Mouse (Mus musculus) forebrain, embryonic 10.5 days (tissue): Measurements from ENCODE around the gene Prr15. TPM values are rescaled to one million over a fixed set of nuclear protein-coding genes. Genes with fewer than 3 reads are reported as not detected.

Experiments used
- DNase-seq: peaks from one replicate; pipeline ENCODE4 v3.0.0-alpha.2; 2017; ENCODE audit warnings: low spot score; ENCODE audit errors: extremely low spot score
- H3K27ac ChIP-seq: fragments of 300-500 bp; sonication (generic); 2 replicates; pipeline ENCODE4 v1.5.1; 2016; ENCODE audit warnings: mild to moderate bottlenecking
- H3K27me3 ChIP-seq: fragments of 300-500 bp; sonication (generic); 2 replicates; pipeline ENCODE4 v1.6.1; 2016; ENCODE audit warnings: mild to moderate bottlenecking; ENCODE audit not compliant: poor library complexity, severe bottlenecking
- H3K36me3 ChIP-seq: fragments of 300-500 bp; sonication (generic); replicated peaks from 2 replicates; pipeline ENCODE4 v1.6.1; 2016; ENCODE audit warnings: mild to moderate bottlenecking, moderate library complexity
- H3K4me1 ChIP-seq: fragments of 300-500 bp; sonication (generic); 2 replicates; pipeline ENCODE4 v1.6.1; 2016
- H3K4me3 ChIP-seq: fragments of 300-500 bp; sonication (generic); 2 replicates; pipeline ENCODE4 v1.5.1; 2016; ENCODE audit warnings: mild to moderate bottlenecking, moderate library complexity
- H3K9me3 ChIP-seq: fragments of 300-500 bp; sonication (generic); 2 replicates; pipeline ENCODE4 v1.6.1; 2016; ENCODE audit warnings: mild to moderate bottlenecking, moderate library complexity
- WGBS: fragments of 180-500 bp; shearing (Covaris S2); methylation state at CpG from one replicate; pipeline ENCODE4 v1.1.7; 2016; 5-methylcytosine and 5-hydroxymethylcytosine counted together
- polyA plus RNA-seq: library from polyadenylated mRNA; unstranded; fragments of >200 nt; fragmentation: Nextera tagmentation; extraction: Ambion mirVana; gene quantifications from 2 replicates; pipeline ENCODE4 v1.2.1, GENCODE M21; 2016

Prr15 gene
- polyA plus RNA-seq, 1 experiment from 2014 or later, result 4.7 TPM

- 52% methylated on average over 6 of the region's 6 CpGs for WGBS
- no peaks in the 10 kb centered on the region for H3K36me3 ChIP-seq
- no peak for DNase-seq
- peaks cover 33% of the 10 kb centered on the region for H3K4me1 ChIP-seq
- H3K9me3 ChIP-seq, result no peaks in the 10 kb centered on the region
- peaks cover 28% of the 10 kb centered on the region for H3K27me3 ChIP-seq
- H3K4me3 ChIP-seq, result no peak overlapping the region
- H3K27ac ChIP-seq, result no peak overlapping the region
Observed at GRCm38 (mm10) chr6:54369913-54370542, 44.4 kb downstream of the Prr15 start.

GRCm38 (mm10) chr6:54371874-54372273 lies 46.2 kb downstream of the Prr15 start:
- Histone ChIP-seq H3K27ac (no peak overlapping the region), H3K27me3 (peaks cover 32% of the 10 kb centered on the region), H3K9me3 (no peaks in the 10 kb centered on the region), H3K4me1 (peaks cover 32% of the 10 kb centered on the region), H3K36me3 (no peaks in the 10 kb centered on the region), H3K4me3 (no peak overlapping the region)
- no peak for DNase-seq
- 86% methylated on average over 3 of the region's 3 CpGs for WGBS

GRCm38 (mm10) chr6:54379356-54379755 lies 53.7 kb downstream of the Prr15 start:
- no peaks in the 10 kb centered on the region for H3K36me3 ChIP-seq
- H3K9me3 ChIP-seq, result no peaks in the 10 kb centered on the region
- no peak overlapping the region for H3K27ac ChIP-seq
- peaks cover 8% of the 10 kb centered on the region for H3K4me1 ChIP-seq
- no peak overlapping the region for H3K4me3 ChIP-seq
- H3K27me3 ChIP-seq, result peaks cover 5% of the 10 kb centered on the region; the same call in 1 of the 2 replicates
- 79% methylated on average over 2 of the region's 2 CpGs for WGBS
- DNase-seq, result no peak

Other genes with a start within 250 kb of the Prr15 start
- 0.72 and 0.90 TPM in 2 replicates for gene Wipf3, start 103.8 kb downstream of the Prr15 start, polyA plus RNA-seq
- 58.7 and 62.1 TPM in 2 replicates for gene Scrn1, start 240.7 kb downstream of the Prr15 start, polyA plus RNA-seq